Mouse (Mus musculus): ENCODE data around the gene Agbl2. TPM values are rescaled to one million over a fixed set of nuclear protein-coding genes. Genes with fewer than 3 reads are reported as not detected.

The Agbl2 gene
- total RNA-seq, 2 experiments from 2014 or later, result 1.0 to 1.3 TPM

DNA sequence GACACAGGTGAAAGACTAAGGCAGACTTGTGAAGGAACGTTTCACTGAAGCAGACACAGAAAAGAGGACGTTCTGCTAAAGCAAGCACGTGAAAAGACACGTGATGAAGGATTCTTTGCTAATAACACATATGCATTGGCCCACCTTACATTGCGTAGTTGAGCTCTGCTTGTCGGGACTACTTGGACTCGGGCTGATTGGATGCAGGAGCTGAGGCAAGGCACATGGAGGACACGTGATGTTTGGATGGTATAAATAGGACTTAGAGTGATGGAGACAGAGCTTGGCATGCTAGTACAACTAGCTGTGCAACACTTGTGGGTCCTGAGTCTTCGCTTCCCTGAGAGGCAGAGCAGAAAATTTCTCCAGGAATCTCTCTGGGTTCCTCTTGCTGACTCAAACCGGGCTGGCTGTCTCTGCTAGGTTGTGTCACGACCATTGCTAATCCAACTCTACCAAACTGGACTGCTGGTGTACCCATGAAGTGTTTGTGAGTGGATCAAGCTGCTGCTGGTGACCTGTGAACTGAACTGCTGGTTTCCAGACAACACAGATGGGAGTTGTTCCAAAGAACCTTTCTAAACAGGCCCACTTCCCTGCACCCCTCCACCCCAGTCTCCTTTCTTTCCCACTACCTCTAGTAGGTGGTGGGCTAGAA is 43.1 kb downstream of the Agbl2 start:
- no peak overlapping the region for H3K27ac ChIP-seq
- no peak overlapping the region for H3K4me3 ChIP-seq
- no peak for TF ChIP-seq CTCF (conservative IDR thresholded peaks at IDR 0.05)
- DNase-seq (ENCODE audit: low spot score in 2 of 2), result no peak

DNA sequence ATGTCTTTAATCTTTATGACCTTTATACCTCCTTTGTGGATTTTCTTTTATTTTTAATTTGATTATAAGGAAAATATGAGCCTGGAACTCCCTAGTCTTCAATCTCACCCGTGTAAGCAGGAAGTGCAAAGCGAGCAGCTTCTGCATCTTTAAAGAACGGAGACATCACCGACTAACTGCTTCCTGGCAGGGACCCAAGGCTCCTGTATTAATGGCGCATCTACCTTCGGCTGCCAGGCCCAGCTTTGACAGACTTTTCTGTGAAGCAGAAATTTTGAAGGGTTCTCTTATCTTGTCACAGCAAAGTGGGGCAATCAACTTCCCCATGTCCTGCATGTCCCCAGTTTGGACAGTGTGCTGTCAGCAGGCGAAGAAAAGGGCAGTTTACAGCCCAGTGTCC is 46.2 kb downstream of the Agbl2 start:
- TF ChIP-seq CTCF (conservative IDR thresholded peaks at IDR 0.05), result no peak
- no peak overlapping the region for H3K4me3 ChIP-seq
- no peak for DNase-seq (ENCODE audit: low spot score in 2 of 2)
- H3K27ac ChIP-seq, result no peak overlapping the region

DNA sequence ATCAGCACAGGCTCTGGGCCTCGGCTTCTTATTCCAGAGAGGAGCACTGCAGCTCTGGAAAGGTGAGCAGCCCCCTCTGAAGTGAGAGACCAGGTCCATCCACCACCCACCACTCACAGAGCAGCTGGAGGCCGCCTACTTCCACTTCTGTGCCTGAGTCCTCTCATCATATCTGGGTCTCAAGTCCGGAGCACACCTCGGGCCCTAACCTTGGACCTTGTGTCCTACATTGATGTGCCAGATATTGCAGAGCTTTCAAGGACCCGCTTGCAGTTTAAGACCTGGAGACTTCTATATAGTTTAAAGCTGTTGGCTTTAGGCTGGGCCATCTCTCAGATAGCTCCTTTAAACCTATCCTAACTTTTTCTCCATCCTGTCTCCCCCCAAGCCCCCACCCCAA is 51.0 kb downstream of the Agbl2 start:
- Histone ChIP-seq H3K27ac (no peak overlapping the region), H3K4me3 (no peak overlapping the region)
- DNase-seq (ENCODE audit: low spot score in 2 of 2), result no peak
- no peak for TF ChIP-seq CTCF (conservative IDR thresholded peaks at IDR 0.05)

DNA sequence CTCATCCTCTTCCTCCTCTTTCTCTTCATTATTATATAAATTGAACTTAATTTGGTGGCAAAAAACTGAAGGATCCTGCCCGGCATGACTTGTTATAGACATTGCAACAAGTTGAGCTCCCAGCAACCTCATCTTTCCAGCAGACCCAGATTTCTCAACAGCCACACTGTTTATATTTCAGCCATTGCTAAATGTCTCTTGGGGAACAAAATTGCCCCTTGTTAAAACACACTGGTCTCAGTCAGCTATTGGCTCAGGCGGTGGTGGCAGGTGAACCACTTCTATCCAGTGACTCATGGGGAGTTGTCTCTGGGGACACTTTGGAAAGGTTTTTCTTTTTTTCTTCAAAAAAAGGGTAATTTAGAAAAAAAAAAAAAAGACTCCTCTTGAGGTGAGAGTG is 56.1 kb downstream of the Agbl2 start:
- H3K4me3 ChIP-seq, result no peak overlapping the region
- no peak for DNase-seq (ENCODE audit: low spot score in 2 of 2)
- H3K27ac ChIP-seq, result no peak overlapping the region
- TF ChIP-seq CTCF (conservative IDR thresholded peaks at IDR 0.05), result no peak

DNA sequence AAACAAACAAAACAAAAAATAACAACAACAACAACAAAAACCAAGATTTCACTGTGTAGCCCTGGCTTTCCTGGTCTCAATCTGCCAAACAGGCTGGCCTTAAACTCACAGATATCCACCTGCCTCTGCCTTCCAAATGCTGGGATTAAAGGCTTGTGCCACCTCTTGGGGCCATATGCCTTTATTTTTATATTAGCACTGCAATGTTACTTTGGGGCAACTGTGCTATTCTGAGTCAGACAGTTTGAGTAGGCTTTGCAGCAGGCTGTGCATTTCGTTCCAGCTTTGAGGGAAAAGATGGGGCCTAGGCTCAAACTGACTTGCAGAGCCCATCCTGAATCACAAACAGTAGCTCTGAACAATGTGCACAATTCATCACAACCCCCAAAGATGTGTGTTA is 61.1 kb downstream of the Agbl2 start:
- peak; percentile 52 to 62 for DNase-seq (ENCODE audit: low spot score in 2 of 2)

DNA sequence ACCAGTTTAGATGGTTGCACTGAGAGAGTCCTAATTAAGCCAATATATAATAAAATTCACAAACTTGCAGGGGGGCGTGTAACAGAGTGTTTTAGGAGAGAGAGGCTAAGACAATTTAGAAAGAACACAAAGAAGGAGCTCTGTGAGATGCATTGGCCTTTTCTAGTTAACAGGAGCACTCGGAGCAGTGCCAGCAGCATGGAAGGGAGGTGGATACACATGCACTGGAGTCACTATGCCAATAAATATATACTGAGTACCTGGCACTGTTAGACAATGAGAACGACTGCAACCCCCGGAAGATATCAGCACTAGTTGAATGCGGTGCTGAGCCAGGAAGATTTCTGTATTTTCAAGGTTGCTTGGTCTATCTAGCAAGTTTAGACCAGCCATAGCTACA is 61.7 kb downstream of the Agbl2 start:
- Histone ChIP-seq H3K4me3 (no peak overlapping the region), H3K27ac (peak overlapping the region; percentile 77; the same call in 1 of the 2 replicates)
- TF ChIP-seq CTCF (conservative IDR thresholded peaks at IDR 0.05), result no peak
- DNase-seq (ENCODE audit: low spot score in 2 of 2), result no peak

More for the DNA sequence above, 61.1 kb downstream of the Agbl2 start:
- TF ChIP-seq CTCF (conservative IDR thresholded peaks at IDR 0.05), result no peak
- H3K27ac ChIP-seq, result peak overlapping the region; percentile 77
- no peak overlapping the region for H3K4me3 ChIP-seq

DNA sequence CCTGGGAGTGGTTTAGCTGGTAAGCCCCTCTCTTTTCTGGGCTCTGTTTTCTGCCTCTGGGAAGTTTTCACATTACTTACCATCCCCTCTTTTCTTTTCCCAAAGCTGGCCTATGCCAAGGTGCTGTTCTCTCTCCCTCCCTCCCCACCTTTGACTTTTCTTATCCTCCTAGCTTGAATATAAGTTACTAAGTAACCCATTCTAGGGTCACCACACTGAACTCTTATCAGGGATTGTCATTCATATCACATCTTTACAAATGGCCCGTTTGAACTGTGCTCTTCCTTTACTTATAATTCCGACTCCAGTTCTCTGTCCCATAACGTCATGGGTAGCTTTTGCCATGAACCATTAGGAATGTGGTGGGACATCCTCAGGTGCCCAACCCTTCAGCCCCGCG is 62.7 kb downstream of the Agbl2 start:
- TF ChIP-seq CTCF (conservative IDR thresholded peaks at IDR 0.05), result no peak
- Histone ChIP-seq H3K27ac (0 out of 2 replicates have a peak overlapping the region, but pooled peaks have one; percentile 6), H3K4me3 (no peak overlapping the region)
- no peak for DNase-seq (ENCODE audit: low spot score in 2 of 2)

DNA sequence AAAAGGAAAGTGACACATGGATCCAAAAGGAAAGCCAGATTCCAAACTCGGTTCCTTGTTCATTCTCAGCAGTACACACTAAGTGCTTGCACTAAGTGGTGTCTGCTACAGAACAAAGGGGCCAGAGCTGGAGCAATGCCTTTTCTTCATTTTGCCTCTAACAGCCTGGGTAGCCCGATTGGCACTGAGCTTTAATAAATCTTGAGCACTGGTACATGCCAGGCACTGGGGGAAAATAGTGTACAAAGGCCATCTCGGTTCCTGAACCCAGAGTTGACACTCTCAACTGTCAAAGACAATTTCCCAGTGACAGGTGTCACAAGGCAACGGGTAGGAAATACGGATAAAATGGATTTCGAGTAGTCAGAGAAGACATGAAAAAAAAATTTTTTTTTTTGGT is 63.6 kb downstream of the Agbl2 start:
- Histone ChIP-seq H3K4me3 (peak overlapping the region; percentile 86), H3K27ac (peak overlapping the region; percentile 94)
- DNase-seq (ENCODE audit: low spot score in 2 of 2), result no peak
- TF ChIP-seq CTCF (conservative IDR thresholded peaks at IDR 0.05), result no peak

DNA sequence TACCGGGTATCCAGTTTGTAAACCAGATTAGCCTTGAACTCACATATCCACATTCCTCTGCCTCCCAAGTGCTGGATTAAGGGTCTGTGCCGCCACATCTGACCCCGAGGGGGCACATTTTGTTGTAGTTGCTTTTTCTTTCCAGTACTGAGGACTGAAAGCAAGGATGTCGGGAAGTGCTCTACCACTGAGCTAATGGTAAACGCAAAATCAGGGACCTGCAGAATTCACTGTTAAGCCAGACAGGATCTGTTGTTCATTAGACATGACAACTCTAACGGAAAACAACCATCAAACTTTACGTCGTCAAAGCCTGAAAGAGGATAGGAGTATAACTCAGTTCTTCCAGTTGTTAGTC is 64.0 kb downstream of the Agbl2 start:
- Histone ChIP-seq H3K27ac (peak overlapping the region; percentile 94), H3K4me3 (peak overlapping the region; percentile 86)
- DNase-seq (ENCODE audit: low spot score in 2 of 2), result no peak
- TF ChIP-seq CTCF (conservative IDR thresholded peaks at IDR 0.05), result no peak; the same call in none of the 2 replicates

DNA sequence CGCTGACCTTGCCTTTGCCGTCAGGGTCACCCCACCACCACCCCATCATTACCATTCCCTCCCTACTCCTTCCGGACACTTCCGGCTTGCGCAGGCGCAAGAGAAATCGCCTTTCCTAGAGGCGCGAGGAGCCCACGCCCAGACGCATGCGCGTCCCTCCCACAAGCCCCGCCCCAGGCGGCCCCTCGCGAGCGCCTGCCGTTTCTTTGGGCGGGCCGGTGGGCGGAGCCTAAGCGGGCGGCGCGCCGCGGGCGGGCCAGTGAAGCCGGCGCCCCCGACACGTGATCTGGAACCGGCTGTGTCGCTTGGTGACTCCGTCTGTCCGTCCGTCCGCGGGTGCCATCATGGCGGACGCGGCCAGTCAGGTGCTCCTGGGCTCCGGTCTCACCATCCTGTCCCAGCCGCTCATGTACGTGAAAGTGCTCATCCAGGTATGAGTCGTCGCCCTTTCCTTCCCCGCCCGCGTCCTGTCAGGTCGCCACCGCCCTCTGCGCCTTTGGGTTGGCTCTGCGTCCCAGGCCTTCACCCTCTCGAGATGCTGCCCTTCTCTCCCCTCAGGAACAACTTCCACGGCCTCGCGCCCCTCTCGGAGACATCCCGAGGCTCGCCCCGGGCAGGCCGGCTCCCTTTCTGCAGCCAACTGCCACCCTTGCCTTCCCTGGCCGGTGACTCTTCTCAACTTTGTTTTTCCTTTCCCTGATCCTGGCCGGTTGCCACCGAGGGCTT is 64.6 kb downstream of the Agbl2 start, which contains the start of gene Mtch2:
TSS of gene Mtch2 (plus strand) at position 201 of the 726 bp plus-strand sequence.
- no peak for TF ChIP-seq CTCF (conservative IDR thresholded peaks at IDR 0.05)
- DNase-seq (ENCODE audit: low spot score in 2 of 2), result peak; percentile 98
- H3K4me3 ChIP-seq, result peak within 1 kb of the TSS; percentile 86
- peak within 1 kb of the TSS; percentile 94 for H3K27ac ChIP-seq

DNA sequence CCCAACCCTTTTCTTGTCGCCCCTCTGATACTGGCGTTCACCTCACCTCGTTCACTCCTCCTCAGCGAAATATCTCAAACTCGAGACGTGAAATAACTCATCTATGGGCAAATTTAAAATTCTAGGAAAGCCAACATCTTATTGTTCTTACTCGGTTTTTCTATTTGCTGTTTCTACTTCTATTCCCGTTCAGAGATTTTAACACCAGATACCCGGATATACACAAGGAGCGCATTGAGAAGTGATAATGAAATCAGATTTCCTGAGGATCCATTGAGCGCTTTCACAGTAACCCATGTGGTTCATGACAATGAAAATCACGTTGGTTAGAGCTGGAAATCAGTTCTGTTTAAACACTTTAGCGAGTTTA is 65.1 kb downstream of the Agbl2 start:
- H3K27ac ChIP-seq, result peak overlapping the region; percentile 94
- no peak for DNase-seq (ENCODE audit: low spot score in 2 of 2)
- peak overlapping the region; percentile 86 for H3K4me3 ChIP-seq
- TF ChIP-seq CTCF (conservative IDR thresholded peaks at IDR 0.05), result no peak

DNA sequence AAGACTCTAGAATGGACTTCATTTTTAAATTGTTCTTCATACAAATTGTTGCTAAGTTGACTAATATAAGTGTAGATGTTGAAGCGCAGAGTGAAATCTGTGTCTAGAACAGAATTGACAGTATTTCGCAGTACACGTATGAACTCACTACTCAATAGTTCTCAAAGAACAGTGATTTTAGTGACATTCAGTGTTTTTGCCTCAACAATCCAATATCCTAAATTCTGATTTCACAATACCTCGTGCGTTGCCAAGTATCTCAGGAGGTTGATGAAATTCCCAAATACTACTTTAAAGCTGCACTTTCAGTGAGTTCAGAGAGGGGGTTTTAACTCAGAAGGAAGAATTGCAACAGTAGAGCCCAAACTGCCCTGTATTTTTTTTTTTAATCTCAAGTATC is 65.8 kb downstream of the Agbl2 start:
- TF ChIP-seq CTCF (conservative IDR thresholded peaks at IDR 0.05), result peak; percentile 25
- no peak for DNase-seq (ENCODE audit: low spot score in 2 of 2)
- peak overlapping the region; percentile 86 for H3K4me3 ChIP-seq
- H3K27ac ChIP-seq, result 0 out of 2 replicates have a peak overlapping the region, but pooled peaks have one; percentile 94

DNA sequence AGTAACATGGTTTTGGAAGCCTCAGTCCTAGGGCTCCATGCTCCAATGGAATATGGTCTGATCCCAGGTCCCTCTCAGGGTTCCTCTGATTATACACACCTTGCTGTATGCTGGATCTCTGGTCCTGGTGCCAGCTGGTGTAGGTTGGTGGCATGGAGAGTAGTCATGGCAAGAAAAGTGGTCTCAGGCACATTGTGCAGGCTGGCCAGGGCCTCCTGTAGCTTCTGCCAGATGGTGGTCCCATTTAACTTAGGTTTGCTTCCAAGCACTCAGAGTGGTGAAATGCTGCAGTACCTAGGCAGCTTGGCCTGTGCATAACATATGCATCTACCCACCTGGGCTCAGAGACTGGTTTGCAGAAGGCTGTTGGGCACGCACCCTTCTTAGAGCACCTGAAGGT is 67.9 kb downstream of the Agbl2 start:
- Histone ChIP-seq H3K4me3 (no peak overlapping the region), H3K27ac (no peak overlapping the region)
- no peak for DNase-seq (ENCODE audit: low spot score in 2 of 2)
- TF ChIP-seq CTCF (conservative IDR thresholded peaks at IDR 0.05), result no peak

DNA sequence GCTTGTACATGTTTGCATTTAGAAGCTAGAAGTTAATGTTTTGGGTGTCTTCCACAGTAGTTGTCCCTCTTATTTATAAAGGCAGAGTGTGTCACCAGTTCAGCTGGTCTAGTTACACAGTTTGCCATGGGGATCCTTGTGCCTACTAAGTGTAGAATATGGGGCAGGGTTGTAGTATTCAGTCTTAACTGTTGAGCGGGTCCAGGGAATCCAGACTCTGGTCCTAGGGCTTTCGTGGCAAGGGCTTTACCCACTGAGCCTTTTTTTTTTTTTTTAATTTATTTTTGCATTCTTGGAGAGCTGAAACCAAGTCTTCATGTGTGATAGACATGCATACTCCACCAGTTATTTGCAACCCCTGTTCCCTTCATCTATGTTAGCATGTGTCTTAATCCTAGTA is 79.0 kb downstream of the Agbl2 start:
- DNase-seq (ENCODE audit: low spot score in 2 of 2), result no peak
- TF ChIP-seq CTCF (conservative IDR thresholded peaks at IDR 0.05), result no peak
- no peak overlapping the region for H3K4me3 ChIP-seq
- no peak overlapping the region for H3K27ac ChIP-seq
